Mouse (Mus musculus): ENCODE results near the gene Pitpnm3. TPM values are rescaled to one million over a fixed set of nuclear protein-coding genes. Genes with fewer than 3 reads are reported as not detected.

The Pitpnm3 gene
- polyA plus RNA-seq, 1 experiment from 2014 or later: 0.68 TPM

DNA sequence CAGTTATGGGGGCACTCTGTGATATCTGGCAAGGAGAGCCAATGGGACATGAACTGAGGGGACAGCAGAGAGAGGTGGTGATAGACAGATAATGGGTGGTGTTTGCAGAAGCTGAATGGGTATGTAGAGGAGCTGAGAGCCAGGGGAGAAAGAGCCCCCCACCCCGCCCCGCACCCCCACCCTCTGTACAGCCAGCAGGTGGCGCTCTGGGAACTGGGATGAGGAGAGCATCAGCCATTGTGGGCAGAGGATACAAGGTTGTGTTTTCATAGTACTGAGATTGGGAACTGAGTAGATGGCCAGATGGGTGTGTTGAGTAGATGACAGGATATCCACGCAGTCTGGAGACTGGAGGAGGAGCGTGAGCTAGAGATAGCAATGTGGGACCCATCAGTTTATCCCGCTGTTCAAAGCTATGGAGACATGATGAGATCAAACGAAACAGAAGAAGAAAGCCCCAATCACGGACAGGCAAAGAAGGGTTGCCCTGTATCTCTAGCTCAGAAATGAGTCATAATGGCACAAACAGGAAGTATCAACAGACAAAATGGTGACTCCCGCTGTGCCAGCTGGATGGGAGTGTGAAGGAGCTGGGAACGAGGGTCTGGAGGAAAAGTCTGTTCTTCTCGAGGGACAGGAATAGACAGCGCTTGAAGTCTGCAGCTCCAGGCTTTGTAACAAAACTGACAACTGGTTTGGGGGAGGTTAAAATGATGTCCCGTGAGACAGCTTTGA, 118.9 kb downstream of the Pitpnm3 start:
- 78% methylated on average over 13 of the region's 13 CpGs for WGBS
- no peak overlapping the region for H3K27ac ChIP-seq (ENCODE audit: low read depth, low read length)
- H3K9me3 ChIP-seq (ENCODE audit: control insufficient read depth): no peaks in the 10 kb centered on the region
- no peaks in the 10 kb centered on the region for H3K36me3 ChIP-seq (ENCODE audit: control insufficient read depth, insufficient read depth)
- H3K4me3 ChIP-seq (ENCODE audit: low read depth, low read length): no peak overlapping the region
- no peak overlapping the region for H3K9ac ChIP-seq (ENCODE audit: low read depth, low read length)
- H3K4me2 ChIP-seq (replicated peaks; ENCODE audit: low read depth): no peak overlapping the region
- ATAC-seq: no peak
- TF ChIP-seq CTCF (IDR thresholded peaks at IDR 0.05; ENCODE audit: low read depth): no peak
- no peaks in the 10 kb centered on the region for H3K4me1 ChIP-seq (replicated peaks; ENCODE audit: control insufficient read depth, insufficient read depth, low read length)
- no peaks in the 10 kb centered on the region for H3K27me3 ChIP-seq (replicated peaks; ENCODE audit: control insufficient read depth, insufficient read depth, low read length)

DNA sequence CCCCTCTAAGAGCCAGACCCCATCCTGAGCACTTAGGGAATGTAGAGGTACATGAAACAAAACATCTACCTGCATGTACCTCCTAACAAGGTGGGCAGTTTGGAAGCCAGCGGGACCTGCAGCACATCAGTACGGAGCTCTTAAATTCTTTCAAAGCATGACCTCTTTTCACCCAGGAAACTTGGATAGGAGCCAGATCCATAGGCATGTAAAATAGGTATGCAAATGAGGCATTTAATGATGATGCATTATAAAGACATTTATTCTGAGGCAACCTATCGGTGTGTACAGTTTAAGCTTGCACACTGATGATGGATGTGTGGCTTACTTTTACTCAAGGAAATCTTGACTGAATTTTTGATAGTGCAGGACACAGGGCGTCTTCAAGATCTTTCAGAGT, 120.9 kb downstream of the Pitpnm3 start:
- Histone ChIP-seq H3K9ac (ENCODE audit: low read depth, low read length) (no peak overlapping the region), H3K36me3 (ENCODE audit: control insufficient read depth, insufficient read depth) (no peaks in the 10 kb centered on the region), H3K4me3 (ENCODE audit: low read depth, low read length) (no peak overlapping the region), H3K27me3 (replicated peaks; ENCODE audit: control insufficient read depth, insufficient read depth, low read length) (no peaks in the 10 kb centered on the region), H3K27ac (ENCODE audit: low read depth, low read length) (no peak overlapping the region), H3K4me1 (replicated peaks; ENCODE audit: control insufficient read depth, insufficient read depth, low read length) (no peaks in the 10 kb centered on the region), H3K4me2 (replicated peaks; ENCODE audit: low read depth) (no peak overlapping the region), H3K9me3 (ENCODE audit: control insufficient read depth) (no peaks in the 10 kb centered on the region)
- TF ChIP-seq CTCF (IDR thresholded peaks at IDR 0.05; ENCODE audit: low read depth): no peak
- WGBS: 76% methylated on average over 4 of the region's 4 CpGs
- ATAC-seq: no peak

DNA sequence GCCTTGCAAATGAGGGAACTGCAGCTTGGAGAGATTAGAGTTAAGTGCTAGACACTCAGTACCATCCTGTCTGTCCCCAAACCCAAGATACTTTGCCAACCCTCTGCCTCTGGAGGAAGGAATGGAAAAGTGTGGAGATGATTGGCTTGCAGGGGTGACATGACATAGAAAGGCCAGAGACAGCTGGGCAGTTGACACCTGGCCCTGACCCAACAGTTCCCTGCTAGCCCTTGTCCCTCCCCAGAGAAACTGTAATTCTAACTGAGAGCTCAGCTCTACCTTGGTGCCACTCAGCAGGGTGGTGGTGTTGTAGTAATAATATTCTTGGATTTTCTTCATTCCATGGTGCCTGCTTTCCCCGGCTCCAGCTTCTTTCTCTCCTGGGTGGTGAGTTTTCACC, 123.6 kb downstream of the Pitpnm3 start:
- no peak overlapping the region for H3K27ac ChIP-seq (ENCODE audit: low read depth, low read length)
- H3K9me3 ChIP-seq (ENCODE audit: control insufficient read depth): no peaks in the 10 kb centered on the region
- H3K27me3 ChIP-seq (replicated peaks; ENCODE audit: control insufficient read depth, insufficient read depth, low read length): no peaks in the 10 kb centered on the region
- H3K4me2 ChIP-seq (replicated peaks; ENCODE audit: low read depth): no peak overlapping the region
- no peak overlapping the region for H3K9ac ChIP-seq (ENCODE audit: low read depth, low read length)
- no peaks in the 10 kb centered on the region for H3K4me1 ChIP-seq (replicated peaks; ENCODE audit: control insufficient read depth, insufficient read depth, low read length)
- H3K36me3 ChIP-seq (ENCODE audit: control insufficient read depth, insufficient read depth): no peaks in the 10 kb centered on the region
- no peak for ATAC-seq
- WGBS: 77% methylated on average over 1 of the region's 1 CpGs
- TF ChIP-seq CTCF (IDR thresholded peaks at IDR 0.05; ENCODE audit: low read depth): no peak
- H3K4me3 ChIP-seq (ENCODE audit: low read depth, low read length): no peak overlapping the region

DNA sequence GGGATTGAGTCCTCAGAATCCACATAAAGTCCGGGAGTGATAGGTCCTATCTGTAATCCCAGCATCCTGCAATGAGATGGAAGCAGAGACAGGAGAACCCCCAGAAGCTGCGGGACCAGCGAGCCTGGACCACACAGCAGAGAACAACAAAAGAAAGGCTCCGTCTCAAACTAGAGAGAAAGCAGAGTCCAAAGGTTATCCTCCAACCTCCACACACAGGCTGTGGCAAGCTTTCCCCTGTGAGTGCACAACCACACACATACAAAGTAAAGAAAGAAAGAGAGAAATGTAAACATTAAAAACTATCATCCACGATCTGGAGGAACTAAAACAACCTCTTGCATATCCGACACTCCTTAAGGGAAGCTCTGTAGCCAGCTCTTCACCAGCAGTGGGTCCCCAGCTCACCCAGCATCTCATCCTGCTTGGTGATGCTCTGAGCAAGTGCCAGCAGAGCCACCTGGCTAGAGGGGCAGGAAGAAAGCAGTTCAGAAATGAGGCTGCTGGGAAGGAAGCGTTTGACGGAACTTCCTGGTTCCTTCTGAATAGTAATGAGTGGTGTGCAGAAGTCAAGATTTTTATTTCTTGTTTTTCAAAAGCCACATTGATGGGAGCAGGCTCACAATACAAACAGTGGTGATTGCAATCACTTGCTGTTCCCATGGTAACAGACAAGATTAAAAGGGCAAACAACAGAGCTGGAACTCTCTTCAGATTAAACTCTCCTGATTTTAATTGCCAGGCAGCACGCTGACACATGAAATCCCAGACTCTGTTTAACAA, 124.4 kb downstream of the Pitpnm3 start:
- ATAC-seq: no peak

DNA sequence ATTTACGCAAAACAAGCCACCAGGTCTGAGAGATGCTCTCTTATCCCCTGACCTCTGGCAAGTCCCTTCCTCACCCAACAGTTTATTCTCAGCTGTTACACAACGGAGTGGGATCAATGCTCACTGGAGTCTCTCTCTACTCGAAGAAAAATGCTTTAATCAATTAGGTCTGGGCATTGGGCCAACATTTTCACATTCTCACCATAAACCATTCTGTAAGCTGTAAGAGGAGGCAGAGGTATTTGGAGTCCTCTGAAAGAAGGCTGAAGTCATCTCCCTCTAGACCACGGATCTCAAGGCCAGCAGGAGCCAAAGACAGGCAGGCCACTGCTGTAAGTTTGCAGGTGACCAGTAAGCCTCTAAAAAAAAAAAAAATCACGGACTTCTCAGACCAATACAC, 125.2 kb downstream of the Pitpnm3 start:
- Histone ChIP-seq H3K36me3 (ENCODE audit: control insufficient read depth, insufficient read depth) (no peaks in the 10 kb centered on the region), H3K9ac (ENCODE audit: low read depth, low read length) (no peak overlapping the region), H3K4me1 (replicated peaks; ENCODE audit: control insufficient read depth, insufficient read depth, low read length) (no peaks in the 10 kb centered on the region), H3K9me3 (ENCODE audit: control insufficient read depth) (no peaks in the 10 kb centered on the region), H3K27ac (ENCODE audit: low read depth, low read length) (no peak overlapping the region), H3K27me3 (replicated peaks; ENCODE audit: control insufficient read depth, insufficient read depth, low read length) (no peaks in the 10 kb centered on the region), H3K4me2 (replicated peaks; ENCODE audit: low read depth) (no peak overlapping the region), H3K4me3 (ENCODE audit: low read depth, low read length) (no peak overlapping the region)
- no peak for ATAC-seq
- TF ChIP-seq CTCF (IDR thresholded peaks at IDR 0.05; ENCODE audit: low read depth): no peak
- WGBS: 19% methylated on average over 5 of the region's 5 CpGs

More for the DNA sequence above, 124.4 kb downstream of the Pitpnm3 start:
- H3K27me3 ChIP-seq (replicated peaks; ENCODE audit: control insufficient read depth, insufficient read depth, low read length): no peaks in the 10 kb centered on the region
- TF ChIP-seq CTCF (IDR thresholded peaks at IDR 0.05; ENCODE audit: low read depth): no peak
- no peak overlapping the region for H3K4me2 ChIP-seq (replicated peaks; ENCODE audit: low read depth)
- H3K4me3 ChIP-seq (ENCODE audit: low read depth, low read length): no peak overlapping the region
- H3K36me3 ChIP-seq (ENCODE audit: control insufficient read depth, insufficient read depth): no peaks in the 10 kb centered on the region
- no peak overlapping the region for H3K27ac ChIP-seq (ENCODE audit: low read depth, low read length)
- H3K9ac ChIP-seq (ENCODE audit: low read depth, low read length): no peak overlapping the region
- no peaks in the 10 kb centered on the region for H3K4me1 ChIP-seq (replicated peaks; ENCODE audit: control insufficient read depth, insufficient read depth, low read length)
- H3K9me3 ChIP-seq (ENCODE audit: control insufficient read depth): no peaks in the 10 kb centered on the region
- 26% methylated on average over 9 of the region's 9 CpGs for WGBS

DNA sequence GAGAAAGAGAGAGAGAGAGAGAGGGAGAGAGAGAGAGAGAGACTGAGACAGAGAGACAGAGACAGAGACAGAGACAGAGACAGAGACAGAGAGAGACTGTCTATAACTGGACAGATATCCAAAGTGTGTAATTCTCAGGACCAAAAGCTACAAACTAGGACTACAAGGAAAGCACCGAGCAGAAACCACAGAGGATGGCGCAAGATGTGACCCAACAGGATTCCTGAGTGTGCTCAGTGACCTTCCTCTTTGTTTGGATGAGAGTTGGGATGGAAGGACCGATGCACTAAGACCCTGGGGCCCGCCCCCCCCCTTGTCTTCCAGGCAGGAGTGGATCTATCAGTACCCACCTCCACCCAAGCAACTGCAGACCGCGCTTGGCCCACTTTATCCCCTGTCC, 130.0 kb downstream of the Pitpnm3 start:
- no peak overlapping the region for H3K4me2 ChIP-seq (replicated peaks; ENCODE audit: low read depth)
- H3K27me3 ChIP-seq (replicated peaks; ENCODE audit: control insufficient read depth, insufficient read depth, low read length): no peaks in the 10 kb centered on the region
- H3K4me1 ChIP-seq (replicated peaks; ENCODE audit: control insufficient read depth, insufficient read depth, low read length): no peaks in the 10 kb centered on the region
- TF ChIP-seq CTCF (IDR thresholded peaks at IDR 0.05; ENCODE audit: low read depth): no peak
- H3K36me3 ChIP-seq (ENCODE audit: control insufficient read depth, insufficient read depth): no peaks in the 10 kb centered on the region
- no peak overlapping the region for H3K9ac ChIP-seq (ENCODE audit: low read depth, low read length)
- H3K4me3 ChIP-seq (ENCODE audit: low read depth, low read length): no peak overlapping the region
- H3K27ac ChIP-seq (ENCODE audit: low read depth, low read length): no peak overlapping the region
- no peak for ATAC-seq
- H3K9me3 ChIP-seq (ENCODE audit: control insufficient read depth): no peaks in the 10 kb centered on the region
- 88% methylated on average over 6 of the region's 6 CpGs for WGBS
